Mouse (Mus musculus): Measurements from ENCODE around the gene Adcy10. TPM values are rescaled to one million over a fixed set of nuclear protein-coding genes. Genes with fewer than 3 reads are reported as not detected.

Gene Adcy10
- total and polyA plus RNA-seq, 2 experiments from 2014 or later = 0.10 TPM; not detected in 1

GRCm38 (mm10) chr1:165520716-165521115 lies 35.7 kb downstream of the Adcy10 start:
- no peak overlapping the region for H3K9ac ChIP-seq
- DNase-seq = no peak
- no peaks in the 10 kb centered on the region for H3K27me3 ChIP-seq (ENCODE audit: insufficient read depth, low read length)
- no peak for ATAC-seq
- H3K4me3 ChIP-seq (ENCODE audit: low read depth, low read length) = no peak overlapping the region
- no peaks in the 10 kb centered on the region for H3K36me3 ChIP-seq (ENCODE audit: insufficient read depth)
- no peak for TF ChIP-seq CTCF (IDR thresholded peaks at IDR 0.05; ENCODE audit: low read depth)
- WGBS = 88% methylated on average over 7 of the region's 7 CpGs
- H3K27ac ChIP-seq (ENCODE audit: low read depth, low read length) = no peak overlapping the region
- no peaks in the 10 kb centered on the region for H3K9me3 ChIP-seq (ENCODE audit: low read length)
- H3K4me1 ChIP-seq (ENCODE audit: insufficient read depth) = no peaks in the 10 kb centered on the region
- no peak overlapping the region for H3K4me2 ChIP-seq (ENCODE audit: low read depth)

DNA sequence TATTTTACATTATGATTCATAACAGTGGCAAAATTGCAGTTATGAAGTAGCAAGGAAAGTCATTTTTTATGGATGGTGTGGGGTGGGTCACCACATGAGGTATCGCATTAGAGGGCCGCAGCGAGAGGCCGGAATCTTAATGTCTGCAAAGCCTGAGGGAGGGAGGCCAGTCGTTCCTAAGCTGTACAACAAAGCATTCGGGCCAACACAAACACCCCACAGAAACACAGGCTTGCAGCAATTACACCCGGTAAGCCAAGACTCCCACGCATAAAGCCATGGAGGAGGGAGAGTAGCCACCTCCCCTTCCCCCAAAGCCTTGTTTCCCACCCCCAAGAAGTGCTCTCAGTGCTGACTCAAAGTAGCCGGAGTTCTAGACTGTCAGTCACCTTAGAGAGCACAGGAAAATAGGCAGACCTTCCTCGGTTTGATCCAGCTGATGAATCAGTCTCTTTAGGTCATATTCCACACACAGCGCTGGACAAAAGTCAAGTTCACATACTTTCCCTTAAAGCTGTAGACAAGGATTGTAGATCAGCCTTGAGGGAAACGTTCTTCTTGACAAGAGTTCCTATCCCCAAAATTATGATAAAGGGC lies 51.2 kb downstream of the Adcy10 start:
- Histone ChIP-seq H3K27me3 (ENCODE audit: insufficient read depth, low read length) (no peaks in the 10 kb centered on the region), H3K27ac (ENCODE audit: low read depth, low read length) (no peak overlapping the region), H3K36me3 (ENCODE audit: insufficient read depth) (no peaks in the 10 kb centered on the region), H3K4me1 (ENCODE audit: insufficient read depth) (no peaks in the 10 kb centered on the region), H3K9ac (no peak overlapping the region), H3K9me3 (ENCODE audit: low read length) (no peaks in the 10 kb centered on the region), H3K4me3 (ENCODE audit: low read depth, low read length) (no peak overlapping the region), H3K4me2 (ENCODE audit: low read depth) (no peak overlapping the region)
- DNase-seq (no peak), ATAC-seq (no peak)
- TF ChIP-seq CTCF (IDR thresholded peaks at IDR 0.05; ENCODE audit: low read depth) = no peak
- 70% methylated on average over 12 of the region's 12 CpGs for WGBS

DNA sequence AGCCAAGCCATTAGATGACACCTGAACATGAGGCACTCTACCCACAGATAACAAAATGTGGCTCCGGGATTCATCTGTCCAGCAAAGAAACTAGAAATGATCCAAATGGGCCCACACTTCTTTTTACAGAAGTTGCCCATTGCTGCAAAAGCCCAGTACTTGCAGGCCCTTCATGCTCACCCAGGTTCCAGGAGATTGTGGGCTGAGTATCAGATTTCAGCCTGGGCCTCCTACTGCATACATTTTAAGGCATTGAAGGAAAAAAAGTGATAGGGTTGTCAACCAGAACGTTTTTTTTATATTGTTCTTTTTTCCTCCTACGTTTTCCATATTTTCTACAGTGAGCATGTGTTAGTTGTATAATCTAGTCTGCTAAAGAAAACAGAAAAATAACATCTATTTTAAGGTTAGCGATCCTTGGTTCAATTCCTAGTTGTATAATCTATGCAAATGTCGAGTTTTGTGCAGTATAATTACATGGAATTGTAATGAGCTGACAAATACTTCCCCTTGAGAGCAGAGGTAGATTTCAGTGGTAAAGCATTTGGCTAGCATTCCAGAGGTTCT lies 52.3 kb downstream of the Adcy10 start:
- ATAC-seq (no peak), DNase-seq (no peak)
- WGBS = 50% methylated on average over 5 of the region's 5 CpGs
- no peaks in the 10 kb centered on the region for H3K4me1 ChIP-seq (ENCODE audit: insufficient read depth)
- H3K9ac ChIP-seq = no peak overlapping the region
- H3K4me3 ChIP-seq (ENCODE audit: low read depth, low read length) = no peak overlapping the region
- H3K27me3 ChIP-seq (ENCODE audit: insufficient read depth, low read length) = no peaks in the 10 kb centered on the region
- H3K4me2 ChIP-seq (ENCODE audit: low read depth) = no peak overlapping the region
- H3K27ac ChIP-seq (ENCODE audit: low read depth, low read length) = no peak overlapping the region
- H3K36me3 ChIP-seq (ENCODE audit: insufficient read depth) = no peaks in the 10 kb centered on the region
- H3K9me3 ChIP-seq (ENCODE audit: low read length) = no peaks in the 10 kb centered on the region
- TF ChIP-seq CTCF (IDR thresholded peaks at IDR 0.05; ENCODE audit: low read depth) = no peak

GRCm38 (mm10) chr1:165556711-165557110 lies 71.7 kb downstream of the Adcy10 start:
- Histone ChIP-seq H3K9me3 (ENCODE audit: low read length) (no peaks in the 10 kb centered on the region), H3K4me2 (ENCODE audit: low read depth) (no peak overlapping the region), H3K27ac (ENCODE audit: low read depth, low read length) (no peak overlapping the region), H3K4me3 (ENCODE audit: low read depth, low read length) (no peak overlapping the region), H3K27me3 (ENCODE audit: insufficient read depth, low read length) (no peaks in the 10 kb centered on the region), H3K36me3 (ENCODE audit: insufficient read depth) (no peaks in the 10 kb centered on the region), H3K4me1 (ENCODE audit: insufficient read depth) (0 out of 2 replicates have a peak, but pooled peaks cover 3% of the 10 kb centered on the region), H3K9ac (no peak overlapping the region)
- ATAC-seq = no peak
- TF ChIP-seq CTCF (IDR thresholded peaks at IDR 0.05; ENCODE audit: low read depth) = no peak
- DNase-seq = peak; percentile 50
- 33% methylated on average over 2 of the region's 2 CpGs for WGBS

- 64% methylated on average over 9 of the region's 9 CpGs for WGBS
- TF ChIP-seq CTCF (IDR thresholded peaks at IDR 0.05; ENCODE audit: low read depth) = no peak
- Histone ChIP-seq H3K27ac (ENCODE audit: low read depth, low read length) (0 out of 2 replicates have a peak overlapping the region, but pooled peaks have one; percentile 35), H3K4me1 (ENCODE audit: insufficient read depth) (0 out of 2 replicates have a peak, but pooled peaks cover 3% of the 10 kb centered on the region), H3K9me3 (ENCODE audit: low read length) (no peaks in the 10 kb centered on the region), H3K36me3 (ENCODE audit: insufficient read depth) (no peaks in the 10 kb centered on the region), H3K27me3 (ENCODE audit: insufficient read depth, low read length) (no peaks in the 10 kb centered on the region), H3K9ac (no peak overlapping the region), H3K4me3 (ENCODE audit: low read depth, low read length) (no peak overlapping the region), H3K4me2 (ENCODE audit: low read depth) (no peak overlapping the region)
- peak; percentile 86 for DNase-seq
- ATAC-seq = peak; percentile 93
Measured at GRCm38 (mm10) chr1:165559073-165559472, 74.1 kb downstream of the Adcy10 start.

GRCm38 (mm10) chr1:165565283-165565682 lies 80.3 kb downstream of the Adcy10 start:
- no peaks in the 10 kb centered on the region for H3K4me1 ChIP-seq (ENCODE audit: insufficient read depth)
- H3K4me3 ChIP-seq (ENCODE audit: low read depth, low read length) = no peak overlapping the region
- no peaks in the 10 kb centered on the region for H3K9me3 ChIP-seq (ENCODE audit: low read length)
- ATAC-seq = no peak
- no peaks in the 10 kb centered on the region for H3K27me3 ChIP-seq (ENCODE audit: insufficient read depth, low read length)
- H3K27ac ChIP-seq (ENCODE audit: low read depth, low read length) = no peak overlapping the region
- H3K9ac ChIP-seq = no peak overlapping the region
- no peak overlapping the region for H3K4me2 ChIP-seq (ENCODE audit: low read depth)
- WGBS = 96% methylated on average over 4 of the region's 4 CpGs
- no peaks in the 10 kb centered on the region for H3K36me3 ChIP-seq (ENCODE audit: insufficient read depth)
- no peak for TF ChIP-seq CTCF (IDR thresholded peaks at IDR 0.05; ENCODE audit: low read depth)
- DNase-seq = no peak

DNA sequence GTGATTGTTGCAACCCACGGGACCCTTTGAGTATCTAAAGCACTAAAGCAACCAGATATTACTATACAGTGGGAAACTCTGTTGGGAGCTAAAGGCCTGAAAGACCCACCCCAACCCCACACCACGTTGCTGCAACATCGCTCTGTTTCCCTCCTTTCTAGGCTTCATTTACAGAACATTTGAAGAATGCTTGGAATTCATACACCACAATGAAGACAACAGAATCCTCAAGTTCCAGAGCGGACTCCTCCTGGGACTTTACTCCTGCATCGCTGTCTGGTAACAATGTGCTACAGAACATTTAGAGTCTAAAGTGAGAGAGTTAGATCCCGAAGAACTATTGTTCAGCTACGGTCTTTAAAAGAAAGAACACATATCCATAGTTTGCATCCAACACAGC lies 82.5 kb downstream of the Adcy10 start:
- Histone ChIP-seq H3K4me2 (ENCODE audit: low read depth) (no peak overlapping the region), H3K9ac (no peak overlapping the region), H3K4me3 (ENCODE audit: low read depth, low read length) (no peak overlapping the region), H3K9me3 (ENCODE audit: low read length) (no peaks in the 10 kb centered on the region), H3K27me3 (ENCODE audit: insufficient read depth, low read length) (no peaks in the 10 kb centered on the region), H3K36me3 (ENCODE audit: insufficient read depth) (no peaks in the 10 kb centered on the region), H3K4me1 (ENCODE audit: insufficient read depth) (no peaks in the 10 kb centered on the region), H3K27ac (ENCODE audit: low read depth, low read length) (no peak overlapping the region)
- TF ChIP-seq CTCF (IDR thresholded peaks at IDR 0.05; ENCODE audit: low read depth) = no peak
- WGBS = 81% methylated on average over 7 of the region's 7 CpGs
- no peak for DNase-seq
- no peak for ATAC-seq
